Comparison of ENCODE assay signal across 31 mouse cellular contexts in the genomic region with DNA sequence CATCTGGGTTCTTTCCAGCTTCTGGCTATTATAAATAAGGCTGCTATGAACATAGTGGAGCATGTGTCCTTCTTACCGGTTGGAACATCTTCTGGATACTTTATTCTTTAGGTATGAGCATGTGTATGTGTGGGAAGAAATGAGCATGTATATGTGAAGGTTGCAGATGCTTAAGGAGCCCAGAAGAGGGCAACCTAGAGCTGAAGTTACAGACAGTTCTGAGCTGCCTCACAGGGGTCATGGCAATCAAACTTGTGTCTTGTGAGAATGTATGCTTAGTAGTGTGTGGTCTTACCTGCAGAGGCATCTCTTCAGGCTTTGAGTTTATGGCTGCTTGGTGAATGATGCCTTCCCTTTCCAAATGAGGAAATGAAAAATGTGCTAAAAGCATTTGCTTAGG.
A peak's percentile ranks its signal among the peaks of the same experiment; 100 is the strongest.
DNase-seq lines count a peak whose midpoint lies in the region; ATAC-seq and TF ChIP-seq lines count a peak whose summit lies in the region.
"Had no signal": no experiment of that assay in that cellular context is flagged by ENCODE, and none has a peak within 500 bp of the region (broad histone marks: within the 10 kb centered on the region; RNA-seq: fewer than 3 reads in every experiment).

No protein-coding gene starts in this region.

- no peaks in the 10 kb centered on the region for H3K36me3 ChIP-seq in heart, adult 2 months (ENCODE audit: control insufficient read depth, insufficient read depth, low read length)
- no peaks in the 10 kb centered on the region for H3K36me3 ChIP-seq in midbrain, postnatal 0 days (ENCODE audit: insufficient read depth, low read length)
- H3K36me3 ChIP-seq: heart, embryonic 10.5 days; heart, embryonic 15.5 days; hindbrain, embryonic 12.5 days; liver, embryonic 15.5 days; midbrain, embryonic 10.5 days; midbrain, embryonic 15.5 days had no signal

- no peak overlapping the region for H3K9ac ChIP-seq in heart, adult 2 months (ENCODE audit: low read depth, low read length)
- H3K9ac ChIP-seq in midbrain, postnatal 0 days (replicated peaks; ENCODE audit: low read length, poor library complexity, severe bottlenecking), result no peak overlapping the region
- H3K9ac ChIP-seq: heart, embryonic 15.5 days; hindbrain, embryonic 12.5 days; liver, embryonic 15.5 days; midbrain, embryonic 15.5 days had no signal

- ATAC-seq in midbrain, postnatal 0 days (ENCODE audit: low FRiP score), result no peak
- ATAC-seq: CD4-positive, CD25-positive, alpha-beta regulatory T cell, adult 4 months; forebrain, embryonic 16.5 days; hindbrain, postnatal 0 days; intestine, embryonic 16.5 days; lung, postnatal 0 days; midbrain, embryonic 15.5 days had no signal

- no peaks in the 10 kb centered on the region for H3K4me1 ChIP-seq in heart, adult 2 months (ENCODE audit: control insufficient read depth, insufficient read depth, low read length)
- no peaks in the 10 kb centered on the region for H3K4me1 ChIP-seq in midbrain, postnatal 0 days (ENCODE audit: insufficient read depth, low read length)
- H3K4me1 ChIP-seq: heart, embryonic 10.5 days; heart, embryonic 15.5 days; hindbrain, embryonic 12.5 days; liver, embryonic 15.5 days; midbrain, embryonic 10.5 days; midbrain, embryonic 15.5 days had no signal

- TF ChIP-seq CTCF in heart, adult 2 months (IDR thresholded peaks at IDR 0.05), result 0 out of 2 replicates have a peak, but pooled peaks have one; percentile 5
- TF ChIP-seq CTCF in midbrain, postnatal 0 days (IDR thresholded peaks at IDR 0.05), result no peak

- TF ChIP-seq POLR2A in heart, adult 2 months (IDR thresholded peaks at IDR 0.05; ENCODE audit: insufficient read depth, low read depth, low read length), result no peak

- no peak for TF ChIP-seq EP300 in heart, adult 2 months (IDR thresholded peaks at IDR 0.05; ENCODE audit: insufficient read depth, low read depth, low read length)

- intact Hi-C loops in heart, adult 2 months (cut with DNase I), result no loop called here

- no peak overlapping the region for H3K4me2 ChIP-seq in midbrain, postnatal 0 days (ENCODE audit: low read depth, low read length, poor library complexity, severe bottlenecking)
- H3K4me2 ChIP-seq: heart, embryonic 15.5 days; hindbrain, embryonic 12.5 days; liver, embryonic 15.5 days; midbrain, embryonic 15.5 days had no signal

- no peaks in the 10 kb centered on the region for H3K9me3 ChIP-seq in midbrain, postnatal 0 days (ENCODE audit: low read length)
- H3K9me3 ChIP-seq: heart, embryonic 10.5 days; heart, embryonic 15.5 days; hindbrain, embryonic 12.5 days; liver, embryonic 15.5 days; midbrain, embryonic 10.5 days; midbrain, embryonic 15.5 days had no signal

- no peak overlapping the region for H3K27ac ChIP-seq in heart, adult 2 months
- H3K27ac ChIP-seq in midbrain, postnatal 0 days (ENCODE audit: low read depth, low read length), result no peak overlapping the region
- H3K27ac ChIP-seq: gastrocnemius, adult 2 months; heart, embryonic 10.5 days; heart, embryonic 15.5 days; hindbrain, embryonic 12.5 days; hindbrain, postnatal 0 days; liver, embryonic 15.5 days; midbrain, embryonic 10.5 days; midbrain, embryonic 15.5 days had no signal

- no peaks in the 10 kb centered on the region for H3K27me3 ChIP-seq in heart, adult 2 months (ENCODE audit: control insufficient read depth, insufficient read depth, low read length)
- no peaks in the 10 kb centered on the region for H3K27me3 ChIP-seq in midbrain, postnatal 0 days (ENCODE audit: insufficient read depth, low read length)
- H3K27me3 ChIP-seq: heart, embryonic 15.5 days; hindbrain, embryonic 12.5 days; liver, embryonic 15.5 days; midbrain, embryonic 15.5 days had no signal

- no peaks in the 10 kb centered on the region for H3K79me2 ChIP-seq in heart, adult 2 months (replicated peaks; ENCODE audit: control insufficient read depth, insufficient read depth, low read length)

- no peak overlapping the region for H3K4me3 ChIP-seq in heart, adult 2 months
- no peak overlapping the region for H3K4me3 ChIP-seq in midbrain, postnatal 0 days (ENCODE audit: low read depth, low read length)
- H3K4me3 ChIP-seq: erythroblast, embryonic 14.5 days; gastrocnemius, adult 2 months; heart, embryonic 10.5 days; heart, embryonic 15.5 days; hindbrain, embryonic 12.5 days; liver, embryonic 15.5 days; midbrain, embryonic 10.5 days; midbrain, embryonic 15.5 days had no signal

- WGBS in heart, adult 2 months, result 81% methylated on average over 1 of the region's 1 CpGs
- 85% methylated on average over 1 of the region's 1 CpGs for WGBS in midbrain, postnatal 0 days

- no peak for DNase-seq in heart, adult 2 months
- no peak for DNase-seq in heart, postnatal 4 days
- DNase-seq in 3T3-L1 (ENCODE audit: low read depth, low spot score), result peak; percentile 26
- peak; percentile 63 for DNase-seq in ES-CJ7 (ENCODE audit: low read depth, low spot score)
- peak; percentile 61 for DNase-seq in R1 (ENCODE audit: low read depth, low spot score)
- DNase-seq in midbrain, postnatal 0 days (ENCODE audit: low spot score), result no peak
- no peak for DNase-seq in kidney, adult 18-20 months
- no peak for DNase-seq in retina, embryonic 14.5 days (ENCODE audit: low spot score)
- DNase-seq: adrenal gland, postnatal 36 days; cerebellum, adult 2 months; cerebellum, postnatal 14 days; gastrocnemius, adult 2 months; kidney, adult 9 months; kidney, postnatal 10 days; layer of hippocampus, postnatal 36 days; left cerebral cortex, postnatal 4 days; right cerebral cortex, adult 18-20 months; right cerebral cortex, postnatal 4 days; thymus, adult 2 months had no signal

Comparison
In these comparisons a context has a peak if more than half of its experiments do, and no peak if none do; other contexts are left out.
1. DNase-seq: peak in 3T3-L1 (single experiment), ES-CJ7 (single experiment) and R1 (single experiment); none in heart, adult 2 months (0 of 2), heart, postnatal 4 days (single experiment), midbrain, postnatal 0 days (single experiment), kidney, adult 18-20 months (single experiment) and retina, embryonic 14.5 days (single experiment).